Mouse (Mus musculus): ENCODE data around the gene Tspan5. TPM values are rescaled to one million over a fixed set of nuclear protein-coding genes. Genes with fewer than 3 reads are reported as not detected.

Tspan5 gene
- total RNA-seq, 2 experiments from 2014 or later = 191 to 200 TPM

- intact Hi-C loops (cut with DNase I) = no loop called here
- no peak for DNase-seq
These were observed 60.9 kb downstream of the Tspan5 start for GRCm38 (mm10) chr3:138802722-138803443.

- intact Hi-C loops (cut with DNase I) = no loop called here
These were observed 61.6 kb downstream of the Tspan5 start for GRCm38 (mm10) chr3:138803444-138804085.

GRCm38 (mm10) chr3:138804104-138805048 is 62.4 kb downstream of the Tspan5 start:
- DNase-seq = no peak
- intact Hi-C loops (cut with DNase I) = no loop called here

More at GRCm38 (mm10) chr3:138803444-138804085, 61.6 kb downstream of the Tspan5 start:
- peak; percentile 56 for DNase-seq

- no peak for DNase-seq
- intact Hi-C loops (cut with DNase I) = no loop called here
These were observed 65.8 kb downstream of the Tspan5 start for GRCm38 (mm10) chr3:138807795-138808194.

GRCm38 (mm10) chr3:138809509-138809908 is 67.5 kb downstream of the Tspan5 start:
- intact Hi-C loops (cut with DNase I) = no loop called here
- DNase-seq = no peak

GRCm38 (mm10) chr3:138812565-138812964 is 70.6 kb downstream of the Tspan5 start:
- intact Hi-C loops (cut with DNase I) = no loop called here
- DNase-seq = no peak

- intact Hi-C loops (cut with DNase I) = no loop called here
- no peak for DNase-seq
These were observed 71.3 kb downstream of the Tspan5 start for GRCm38 (mm10) chr3:138813139-138813810.

- intact Hi-C loops (cut with DNase I) = no loop called here
These were observed 72.5 kb downstream of the Tspan5 start for GRCm38 (mm10) chr3:138814457-138814856.

GRCm38 (mm10) chr3:138815127-138815837 is 73.3 kb downstream of the Tspan5 start:
- DNase-seq = no peak

More at GRCm38 (mm10) chr3:138814457-138814856, 72.5 kb downstream of the Tspan5 start:
- no peak for DNase-seq

GRCm38 (mm10) chr3:138816888-138817656 is 75.1 kb downstream of the Tspan5 start:
- intact Hi-C loops (cut with DNase I) = no loop called here
- no peak for DNase-seq

More at GRCm38 (mm10) chr3:138815127-138815837, 73.3 kb downstream of the Tspan5 start:
- intact Hi-C loops (cut with DNase I) = no loop called here

- DNase-seq = no peak
- intact Hi-C loops (cut with DNase I) = no loop called here
These were observed 77.9 kb downstream of the Tspan5 start for GRCm38 (mm10) chr3:138819862-138820261.

- peak; percentile 60 for DNase-seq
- intact Hi-C loops (cut with DNase I) = no loop called here
These were observed 78.3 kb downstream of the Tspan5 start for GRCm38 (mm10) chr3:138820296-138820695.

GRCm38 (mm10) chr3:138821886-138822445 is 80.0 kb downstream of the Tspan5 start:
- intact Hi-C loops (cut with DNase I) = no loop called here
- DNase-seq = no peak

GRCm38 (mm10) chr3:138823857-138824256 is 81.9 kb downstream of the Tspan5 start:
- intact Hi-C loops (cut with DNase I) = no loop called here
- DNase-seq = no peak

- DNase-seq = no peak
- intact Hi-C loops (cut with DNase I) = no loop called here
These were observed 83.3 kb downstream of the Tspan5 start for GRCm38 (mm10) chr3:138825296-138825695.

- intact Hi-C loops (cut with DNase I) = no loop called here
- no peak for DNase-seq
These were observed 84.3 kb downstream of the Tspan5 start for GRCm38 (mm10) chr3:138826243-138826800.

- intact Hi-C loops (cut with DNase I) = no loop called here
- peak; percentile 66 for DNase-seq
These were observed 91.0 kb downstream of the Tspan5 start for GRCm38 (mm10) chr3:138832827-138833517.

GRCm38 (mm10) chr3:138834174-138834573 is 92.2 kb downstream of the Tspan5 start:
- no peak for DNase-seq
- intact Hi-C loops (cut with DNase I) = no loop called here
